25 mouse cellular contexts compared by ENCODE assay signal in genomic region chr6:39791806-39792205, GRCm38 (mm10). TPM values are rescaled to one million over a fixed set of nuclear protein-coding genes. Genes with fewer than 3 reads are reported as not detected.
A peak's percentile ranks its signal among the peaks of the same experiment; 100 is the strongest.
DNase-seq lines count a peak whose midpoint lies in the region; ATAC-seq and TF ChIP-seq lines count a peak whose summit lies in the region.
"Had no signal": no experiment of that assay in that cellular context is flagged by ENCODE, and none has a peak within 500 bp of the region (broad histone marks: within the 10 kb centered on the region; RNA-seq: fewer than 3 reads in every experiment).

No protein-coding gene starts in this region.

- no peaks in the 10 kb centered on the region for H3K36me3 ChIP-seq in intestine, embryonic 16.5 days (ENCODE audit: control insufficient read depth, insufficient read depth, low read length)
- H3K36me3 ChIP-seq in intestine, postnatal 0 days (ENCODE audit: control insufficient read depth, insufficient read depth): no peaks in the 10 kb centered on the region
- no peaks in the 10 kb centered on the region for H3K36me3 ChIP-seq in midbrain, postnatal 0 days (ENCODE audit: insufficient read depth, low read length)
- H3K36me3 ChIP-seq in midbrain, embryonic 14.5 days (ENCODE audit: control insufficient read depth, insufficient read depth, low read length): no peaks in the 10 kb centered on the region
- H3K36me3 ChIP-seq: embryonic facial prominence, embryonic 15.5 days; heart, embryonic 12.5 days; heart, embryonic 15.5 days; hindbrain, embryonic 10.5 days; hindbrain, embryonic 13.5 days had no signal

- no peaks in the 10 kb centered on the region for H3K27me3 ChIP-seq in intestine, embryonic 16.5 days (replicated peaks; ENCODE audit: control insufficient read depth, insufficient read depth, low read length)
- H3K27me3 ChIP-seq in intestine, postnatal 0 days (replicated peaks; ENCODE audit: control insufficient read depth, insufficient read depth, low read length): no peaks in the 10 kb centered on the region
- H3K27me3 ChIP-seq in midbrain, postnatal 0 days (ENCODE audit: insufficient read depth, low read length): no peaks in the 10 kb centered on the region
- H3K27me3 ChIP-seq in midbrain, embryonic 14.5 days (ENCODE audit: control insufficient read depth, insufficient read depth, low read length): no peaks in the 10 kb centered on the region
- H3K27me3 ChIP-seq: embryonic facial prominence, embryonic 15.5 days; heart, embryonic 12.5 days; heart, embryonic 15.5 days; hindbrain, embryonic 13.5 days had no signal

- H3K4me2 ChIP-seq in intestine, embryonic 16.5 days (ENCODE audit: low read depth, low read length): no peak overlapping the region
- no peak overlapping the region for H3K4me2 ChIP-seq in intestine, postnatal 0 days (replicated peaks; ENCODE audit: low read depth)
- no peak overlapping the region for H3K4me2 ChIP-seq in midbrain, postnatal 0 days (ENCODE audit: low read depth, low read length, poor library complexity, severe bottlenecking)
- no peak overlapping the region for H3K4me2 ChIP-seq in midbrain, embryonic 14.5 days (ENCODE audit: low read length)
- H3K4me2 ChIP-seq: embryonic facial prominence, embryonic 15.5 days; heart, embryonic 12.5 days; heart, embryonic 15.5 days; hindbrain, embryonic 13.5 days had no signal

- H3K4me3 ChIP-seq in intestine, embryonic 16.5 days (ENCODE audit: low read length): no peak overlapping the region
- H3K4me3 ChIP-seq in intestine, postnatal 0 days (ENCODE audit: low read depth, low read length): no peak overlapping the region
- H3K4me3 ChIP-seq in midbrain, postnatal 0 days (ENCODE audit: low read depth, low read length): no peak overlapping the region
- H3K4me3 ChIP-seq in midbrain, embryonic 14.5 days (replicated peaks; ENCODE audit: low read depth, low read length): no peak overlapping the region
- H3K4me3 ChIP-seq: embryonic facial prominence, embryonic 15.5 days; heart, embryonic 12.5 days; heart, embryonic 15.5 days; hindbrain, embryonic 10.5 days; hindbrain, embryonic 13.5 days had no signal

- no peak for TF ChIP-seq CTCF in intestine, postnatal 0 days (IDR thresholded peaks at IDR 0.05; ENCODE audit: low read depth)
- TF ChIP-seq CTCF in midbrain, postnatal 0 days (IDR thresholded peaks at IDR 0.05): no peak

- H3K4me1 ChIP-seq in intestine, embryonic 16.5 days (ENCODE audit: control insufficient read depth, insufficient read depth, low read length): no peaks in the 10 kb centered on the region
- no peaks in the 10 kb centered on the region for H3K4me1 ChIP-seq in intestine, postnatal 0 days (replicated peaks; ENCODE audit: control insufficient read depth, insufficient read depth, low read length)
- no peaks in the 10 kb centered on the region for H3K4me1 ChIP-seq in midbrain, postnatal 0 days (ENCODE audit: insufficient read depth, low read length)
- H3K4me1 ChIP-seq in midbrain, embryonic 14.5 days (ENCODE audit: control insufficient read depth, insufficient read depth, low read length): peaks cover 7% of the 10 kb centered on the region; the same call in 1 of the 2 replicates
- H3K4me1 ChIP-seq: embryonic facial prominence, embryonic 15.5 days; heart, embryonic 12.5 days; heart, embryonic 15.5 days had no signal

- 42% methylated on average over 5 of the region's 5 CpGs for WGBS in intestine, embryonic 16.5 days
- 25% methylated on average over 5 of the region's 5 CpGs for WGBS in intestine, postnatal 0 days
- 72% methylated on average over 5 of the region's 5 CpGs for WGBS in midbrain, postnatal 0 days
- WGBS in midbrain, embryonic 14.5 days: 79% methylated on average over 5 of the region's 5 CpGs

- DNase-seq in midbrain, postnatal 0 days (ENCODE audit: low spot score): peak; percentile 21
- DNase-seq in midbrain, embryonic 14.5 days: no peak
- DNase-seq in retina, postnatal 1 day: peak; percentile 93
- DNase-seq in thymus, postnatal 36 days: no peak
- DNase-seq: adrenal gland, adult 8-10 months; adrenal gland, postnatal 25 days; cerebellum, adult 11-12 months; cerebellum, adult 8-10 months; cerebellum, postnatal 36 days; embryo, embryonic 11 days; gastrocnemius, postnatal 25 days; heart, adult 18-20 months; heart, postnatal 10 days; heart, postnatal 36 days had no signal

- no peak overlapping the region for H3K27ac ChIP-seq in intestine, embryonic 16.5 days (ENCODE audit: low read length)
- H3K27ac ChIP-seq in intestine, postnatal 0 days (ENCODE audit: low read depth, low read length): no peak overlapping the region
- no peak overlapping the region for H3K27ac ChIP-seq in midbrain, postnatal 0 days (ENCODE audit: low read depth, low read length)
- H3K27ac ChIP-seq in midbrain, embryonic 14.5 days (replicated peaks; ENCODE audit: low read depth, low read length): no peak overlapping the region
- H3K27ac ChIP-seq: embryonic facial prominence, embryonic 15.5 days; heart, embryonic 15.5 days; hindbrain, embryonic 10.5 days; hindbrain, embryonic 13.5 days had no signal

- H3K9ac ChIP-seq in intestine, embryonic 16.5 days (ENCODE audit: low read depth, low read length): no peak overlapping the region
- H3K9ac ChIP-seq in intestine, postnatal 0 days (ENCODE audit: low read depth, low read length): no peak overlapping the region
- no peak overlapping the region for H3K9ac ChIP-seq in midbrain, postnatal 0 days (replicated peaks; ENCODE audit: low read length, poor library complexity, severe bottlenecking)
- no peak overlapping the region for H3K9ac ChIP-seq in midbrain, embryonic 14.5 days (replicated peaks; ENCODE audit: low read length)
- H3K9ac ChIP-seq: embryonic facial prominence, embryonic 15.5 days; heart, embryonic 12.5 days; heart, embryonic 15.5 days; hindbrain, embryonic 13.5 days had no signal

- H3K9me3 ChIP-seq in intestine, embryonic 16.5 days (ENCODE audit: control insufficient read depth, low read length): no peaks in the 10 kb centered on the region
- no peaks in the 10 kb centered on the region for H3K9me3 ChIP-seq in intestine, postnatal 0 days (ENCODE audit: control insufficient read depth)
- H3K9me3 ChIP-seq in midbrain, postnatal 0 days (ENCODE audit: low read length): no peaks in the 10 kb centered on the region
- no peaks in the 10 kb centered on the region for H3K9me3 ChIP-seq in midbrain, embryonic 14.5 days (ENCODE audit: control insufficient read depth, low read length)
- H3K9me3 ChIP-seq: embryonic facial prominence, embryonic 15.5 days; heart, embryonic 12.5 days; heart, embryonic 15.5 days; hindbrain, embryonic 10.5 days; hindbrain, embryonic 13.5 days had no signal

- ATAC-seq in intestine, embryonic 16.5 days: 0 out of 2 replicates have a peak, but pooled peaks have one; percentile 26
- ATAC-seq in intestine, postnatal 0 days: no peak
- ATAC-seq in midbrain, postnatal 0 days (ENCODE audit: low FRiP score): no peak
- no peak for ATAC-seq in midbrain, embryonic 14.5 days (ENCODE audit: low FRiP score, low TSS enrichment)
- ATAC-seq: activated CD4-positive, CD25-positive, alpha-beta regulatory T cell, adult 4 months; CD4-positive, CD25-positive, alpha-beta regulatory T cell, adult 4 months; forebrain, embryonic 14.5 days; hindbrain, embryonic 16.5 days had no signal

RNA-seq across cellular contexts. Expression of gene Mrps33, which starts 19.0 kb away (rescaled TPM):
- polyA plus RNA-seq in intestine, embryonic 16.5 days (2015; fragmentation: Nextera tagmentation; extraction: Ambion mirVana): 145 and 154 TPM in 2 replicates
- polyA plus RNA-seq in intestine, postnatal 0 days (2015; fragmentation: Nextera tagmentation; extraction: Ambion mirVana): 194 and 209 TPM in 2 replicates
- 34.3 and 41.7 TPM in 2 replicates for total RNA-seq in midbrain, postnatal 0 days (2014; rRNA removed)
- polyA plus RNA-seq in midbrain, postnatal 0 days (2015; fragmentation: Nextera tagmentation; extraction: Ambion mirVana): 167 and 171 TPM in 2 replicates
- polyA plus RNA-seq in midbrain, embryonic 14.5 days (2014; fragmentation: Nextera tagmentation; extraction: Ambion mirVana): 192 and 205 TPM in 2 replicates

Comparison
In these comparisons a context has a peak if more than half of its experiments do, and no peak if none do; other contexts are left out.
1. DNase-seq: peak in midbrain, postnatal 0 days (single experiment) and retina, postnatal 1 day (single experiment); none in midbrain, embryonic 14.5 days (single experiment) and thymus, postnatal 36 days (0 of 2).